Mouse (Mus musculus) stomach, postnatal 0 days (tissue): Measurements from ENCODE around the gene BC049352.

ENCODE experiments used
- CTCF ChIP-seq: IDR thresholded peaks from 2 replicates; pipeline ENCODE4 v1.5.1; 2016; ENCODE audit warnings: antibody characterized with exemption, low read depth, mild to moderate bottlenecking, moderate library complexity
- EP300 ChIP-seq: optimal IDR thresholded peaks from 2 replicates; pipeline ENCODE3; 2016; ENCODE audit warnings: antibody characterized with exemption

DNA sequence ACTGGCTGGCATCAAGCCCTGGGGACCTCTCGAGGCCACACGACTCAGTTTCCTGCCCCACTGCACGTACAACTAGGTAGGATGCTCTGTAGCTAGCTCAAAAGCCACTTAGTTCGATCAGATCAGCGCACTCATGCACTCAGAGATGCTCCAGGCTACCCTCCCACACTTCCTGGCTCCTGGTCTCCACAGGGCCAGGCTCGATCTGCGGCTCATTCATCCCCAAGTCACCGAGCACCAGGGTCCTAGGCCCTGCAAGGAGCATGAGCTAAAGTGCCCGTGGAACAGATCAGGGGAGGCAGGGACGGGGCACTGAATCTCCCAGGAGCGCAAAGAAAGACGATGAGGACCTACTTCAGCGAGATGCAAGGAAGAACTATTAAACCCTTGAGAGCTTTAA is 77.3 kb downstream of the BC049352 start:
- TF ChIP-seq CTCF (no peak), EP300 (no peak)
